Mouse (Mus musculus) brain, embryonic 18.5 days (tissue): ENCODE data around the gene Rbfox2.

Experiments
- DNase-seq: peaks from one replicate; pipeline ENCODE4 v3.0.0-alpha.2; 2012; ENCODE audit warnings: low read depth, low spot score

The Rbfox2 gene

GRCm38 (mm10) chr15:77331444-77331843 is 24.6 kb upstream of the Rbfox2 start:
- DNase-seq = no peak

DNA sequence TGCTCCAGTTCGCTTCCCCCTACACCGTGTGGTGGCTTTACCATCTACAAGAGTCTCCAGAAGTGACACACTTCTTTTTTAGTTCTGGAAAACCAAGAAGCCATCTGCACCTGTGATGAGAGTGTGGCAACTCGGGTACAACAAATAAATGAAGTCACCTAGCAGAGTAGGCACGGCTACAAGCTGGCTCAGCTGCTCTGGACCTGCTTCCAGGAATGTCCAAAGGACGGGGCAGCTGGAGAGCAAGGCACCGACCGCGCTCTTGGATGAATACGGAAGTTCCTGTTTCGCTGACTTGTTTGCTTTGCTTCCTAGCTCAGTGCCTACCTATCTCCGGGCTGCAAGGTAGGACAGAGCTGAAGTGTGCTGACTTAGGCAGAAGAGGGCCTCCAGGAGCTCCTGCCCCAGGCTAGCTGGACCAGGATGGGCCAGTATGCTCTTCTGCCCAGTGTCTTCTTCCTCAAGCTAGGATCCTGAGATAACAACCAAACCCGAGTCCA is 22.9 kb upstream of the Rbfox2 start:
- no peak for DNase-seq

DNA sequence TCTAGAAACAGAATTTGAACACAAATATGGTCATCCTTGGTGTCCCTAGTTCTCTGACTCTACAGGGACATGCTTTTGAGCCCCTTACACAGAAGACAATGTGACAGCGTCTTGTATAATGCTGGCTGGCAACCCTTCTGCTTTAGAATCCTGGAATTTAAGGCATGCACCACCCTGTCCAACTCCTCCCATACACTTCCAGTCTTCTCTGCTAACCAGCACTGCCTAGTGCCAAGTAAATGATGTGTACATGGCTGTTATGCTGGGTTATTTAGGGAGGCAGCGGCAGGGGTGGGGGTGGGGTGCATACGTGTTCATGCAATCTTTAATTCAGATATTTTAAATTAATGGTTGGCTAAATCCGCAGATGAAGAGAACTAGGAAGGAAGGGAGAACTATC is 19.6 kb upstream of the Rbfox2 start:
- no peak for DNase-seq

- no peak for DNase-seq
Measured at GRCm38 (mm10) chr15:77324426-77324825, 17.6 kb upstream of the Rbfox2 start.

DNA sequence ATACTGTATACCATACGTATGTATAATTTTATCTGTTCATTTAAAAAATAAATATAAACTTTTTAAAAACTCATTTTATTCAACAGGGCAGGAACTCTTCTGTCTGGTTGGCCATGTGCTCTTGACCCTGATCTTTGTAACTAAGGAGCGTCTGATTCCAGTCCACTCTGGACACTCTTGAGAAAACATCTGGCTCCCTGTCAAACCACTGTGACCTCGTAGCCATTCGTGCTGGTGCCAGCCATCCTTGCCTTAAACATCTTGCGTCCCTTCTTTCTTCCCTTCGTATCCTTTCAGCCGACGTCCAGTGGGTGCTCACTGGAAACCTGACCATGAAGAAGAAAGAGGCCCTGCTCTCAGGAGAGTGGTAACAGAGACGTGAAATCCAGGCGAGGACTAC is 16.4 kb upstream of the Rbfox2 start:
- no peak for DNase-seq

GRCm38 (mm10) chr15:77313701-77314100 is 6.9 kb upstream of the Rbfox2 start:
- DNase-seq = no peak

DNA sequence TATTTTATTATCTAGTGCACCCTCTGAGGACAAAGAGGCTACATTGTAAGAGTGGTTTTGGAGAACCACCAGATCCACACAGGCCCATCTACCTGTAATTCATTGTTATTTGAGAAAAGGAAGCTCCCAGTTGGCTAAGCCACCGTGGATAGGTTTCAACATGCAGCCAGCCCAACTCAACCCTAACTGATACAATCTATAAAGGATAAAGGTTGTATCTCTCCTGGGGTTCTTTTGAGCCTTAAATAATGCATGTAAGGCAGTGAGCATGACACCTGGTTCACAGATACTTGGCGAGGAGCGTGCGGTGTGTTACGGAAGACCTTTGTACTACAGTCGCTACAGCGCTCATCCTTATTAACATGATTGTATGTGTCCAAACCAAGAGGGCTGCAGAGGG is 6.0 kb upstream of the Rbfox2 start:
- no peak for DNase-seq

- DNase-seq = no peak
Measured at GRCm38 (mm10) chr15:77307767-77308495, 1.1 kb upstream of the Rbfox2 start.

DNA sequence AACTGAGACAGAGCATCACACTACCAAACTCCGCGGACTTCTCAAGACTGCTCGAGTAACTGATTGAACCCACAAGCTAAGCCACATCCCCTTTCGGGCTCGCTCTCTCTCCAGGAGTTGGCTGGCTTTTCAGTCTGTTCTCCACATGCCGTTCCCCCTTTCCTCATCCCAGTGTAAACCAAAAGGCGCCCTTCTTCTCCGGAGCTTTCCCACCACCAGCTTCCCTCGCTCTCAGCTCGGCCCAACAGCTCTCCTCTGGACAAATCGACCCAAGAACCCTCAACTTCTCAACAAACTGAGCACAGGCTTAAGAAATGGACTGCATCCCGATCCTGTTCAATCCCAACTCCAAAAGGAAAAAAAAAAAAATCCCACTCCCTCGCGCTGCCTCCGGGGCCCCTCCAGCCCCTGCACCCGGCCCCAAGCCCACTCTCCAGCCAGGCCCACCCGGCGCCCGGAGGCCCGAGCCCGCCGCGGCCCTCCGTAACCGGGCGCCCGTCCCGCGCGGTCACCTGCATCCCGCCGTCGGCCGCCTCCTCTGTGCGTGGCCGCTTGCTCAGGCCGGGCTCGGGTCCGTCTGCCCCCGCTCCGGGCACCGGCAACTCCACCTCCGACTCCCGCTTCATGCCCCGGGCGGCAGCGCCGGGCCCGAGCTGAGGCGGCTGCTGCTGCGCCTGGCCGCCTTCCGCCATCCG is 805 bp downstream of the Rbfox2 start:
- DNase-seq = no peak

DNA sequence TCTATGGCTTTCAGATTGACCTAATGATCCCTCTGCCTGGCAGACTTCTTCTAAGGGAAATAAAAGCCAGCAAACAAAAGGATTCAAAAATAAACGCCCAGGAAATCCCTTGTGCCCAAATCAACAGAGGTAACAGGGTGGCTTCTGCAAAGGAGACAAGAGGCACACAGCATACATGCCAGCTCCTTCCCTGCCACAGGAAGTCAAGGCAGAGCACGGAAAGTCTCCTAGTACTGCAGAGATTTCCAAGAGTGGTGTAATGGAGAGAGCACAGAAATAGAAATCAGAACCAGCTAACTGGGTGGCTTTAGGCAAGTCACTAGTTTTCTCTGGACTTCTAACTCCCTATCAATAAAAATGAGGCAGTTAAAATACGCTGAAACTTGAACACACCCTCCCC is 1.8 kb downstream of the Rbfox2 start:
- no peak for DNase-seq

GRCm38 (mm10) chr15:77301122-77301521 is 5.7 kb downstream of the Rbfox2 start:
- DNase-seq = no peak

DNA sequence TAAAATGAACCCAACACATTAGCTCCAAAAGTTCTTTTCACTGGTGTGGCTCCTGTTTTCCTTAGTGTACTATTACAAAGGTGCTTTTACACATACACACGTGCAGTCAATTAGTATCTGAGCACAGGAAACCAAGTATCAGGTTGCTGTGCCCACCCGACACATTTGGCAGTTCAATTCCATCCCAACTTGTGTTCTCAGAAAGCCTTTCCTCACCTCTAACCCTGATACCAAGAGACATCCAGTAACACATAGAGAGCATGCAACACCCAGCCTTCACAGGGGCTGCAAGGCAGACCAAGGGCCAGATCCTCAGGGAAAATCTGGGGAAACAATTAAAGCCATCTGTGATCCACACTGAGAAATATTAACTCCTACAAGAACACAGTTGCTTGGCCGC is 8.2 kb downstream of the Rbfox2 start:
- no peak for DNase-seq

DNA sequence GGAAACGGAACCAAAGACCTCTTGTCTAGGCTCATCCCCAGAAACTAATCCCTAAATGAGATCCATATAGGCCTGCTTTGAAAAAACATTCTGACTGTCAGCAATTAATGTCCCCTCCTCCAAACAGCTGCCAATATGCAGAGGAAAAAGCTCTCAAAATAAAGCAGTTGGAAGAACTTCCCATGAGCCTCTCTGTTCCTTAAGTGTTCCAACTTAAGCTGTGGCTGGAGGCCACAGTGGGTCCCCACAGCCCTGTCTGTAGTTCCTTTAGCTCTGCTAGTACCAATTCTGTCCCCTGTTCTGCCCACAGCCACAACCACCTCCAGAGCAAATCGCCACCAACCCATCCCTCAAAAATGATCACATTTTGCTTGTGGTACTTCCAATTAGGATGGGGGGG is 10.2 kb downstream of the Rbfox2 start:
- no peak for DNase-seq

DNA sequence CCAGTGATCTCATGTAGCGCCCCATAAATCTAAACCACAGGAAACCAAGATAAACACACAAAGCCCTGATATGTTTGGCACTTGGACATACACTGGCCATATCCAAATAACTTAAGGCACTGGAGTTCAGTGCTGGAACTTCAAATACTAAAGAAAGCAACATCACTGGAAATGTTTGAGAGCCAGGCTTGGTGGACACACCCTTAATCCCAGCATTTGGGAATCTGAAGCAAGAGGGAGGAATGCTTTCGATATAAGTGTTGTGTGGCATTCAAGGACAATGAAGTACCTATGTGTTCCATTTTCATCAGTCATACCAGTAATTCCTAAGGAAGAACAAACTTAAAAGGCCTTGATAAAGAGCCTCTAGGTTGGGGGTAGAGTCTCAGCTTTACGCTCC is 13.3 kb downstream of the Rbfox2 start:
- no peak for DNase-seq

- no peak for DNase-seq
Measured at GRCm38 (mm10) chr15:77292381-77292780, 14.4 kb downstream of the Rbfox2 start.

DNA sequence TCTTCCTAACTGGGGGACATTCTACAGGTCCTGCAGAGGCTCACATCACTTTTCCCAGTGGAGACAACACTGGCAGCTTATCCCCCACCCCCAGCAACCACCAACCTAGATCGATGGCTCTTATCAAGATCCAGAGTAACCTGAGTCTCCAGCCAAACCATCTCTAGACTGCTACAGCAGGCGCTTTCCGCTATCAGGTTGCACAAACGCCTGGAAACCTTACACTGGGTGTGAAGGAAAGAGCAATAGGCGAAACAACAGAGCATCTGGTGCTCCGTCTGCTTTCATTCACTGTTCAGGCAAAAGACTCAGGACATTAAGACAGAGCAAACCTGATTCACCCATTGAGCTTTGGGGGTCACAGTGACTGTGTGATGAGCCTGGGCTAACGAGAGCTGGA is 15.3 kb downstream of the Rbfox2 start:
- DNase-seq = no peak

GRCm38 (mm10) chr15:77290352-77290751 is 16.5 kb downstream of the Rbfox2 start:
- no peak for DNase-seq

DNA sequence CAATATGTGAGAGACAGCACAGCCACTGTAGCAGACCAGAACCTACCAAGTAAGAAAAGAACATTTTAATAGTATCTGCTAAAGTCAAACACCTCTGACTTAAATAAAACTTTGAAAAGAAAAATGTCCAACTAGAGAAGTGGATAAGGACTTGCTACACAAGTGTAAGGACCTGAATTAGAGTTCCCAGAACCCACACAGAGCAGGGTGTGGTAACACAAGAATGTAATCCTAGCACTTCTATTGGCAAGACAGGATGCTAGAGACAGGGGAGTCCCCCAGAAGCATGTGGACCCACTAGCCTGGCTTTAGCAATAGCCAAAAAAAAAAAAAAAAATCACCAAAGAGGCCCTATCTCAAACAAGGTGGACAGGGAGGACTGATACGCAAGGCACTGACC is 26.7 kb downstream of the Rbfox2 start:
- no peak for DNase-seq

GRCm38 (mm10) chr15:77278825-77279224 is 28.0 kb downstream of the Rbfox2 start:
- DNase-seq = no peak

- no peak for DNase-seq
Measured at GRCm38 (mm10) chr15:77276838-77277725, 29.7 kb downstream of the Rbfox2 start.

- no peak for DNase-seq
Measured at GRCm38 (mm10) chr15:77276300-77276699, 30.5 kb downstream of the Rbfox2 start.

- no peak for DNase-seq
Measured at GRCm38 (mm10) chr15:77275572-77275971, 31.2 kb downstream of the Rbfox2 start.
